Mouse (Mus musculus): ENCODE results near the gene Robo1. TPM values are rescaled to one million over a fixed set of nuclear protein-coding genes. Genes with fewer than 3 reads are reported as not detected.

The Robo1 gene
- polyA plus RNA-seq, 1 experiment from 2014 or later = 49.9 TPM

DNA sequence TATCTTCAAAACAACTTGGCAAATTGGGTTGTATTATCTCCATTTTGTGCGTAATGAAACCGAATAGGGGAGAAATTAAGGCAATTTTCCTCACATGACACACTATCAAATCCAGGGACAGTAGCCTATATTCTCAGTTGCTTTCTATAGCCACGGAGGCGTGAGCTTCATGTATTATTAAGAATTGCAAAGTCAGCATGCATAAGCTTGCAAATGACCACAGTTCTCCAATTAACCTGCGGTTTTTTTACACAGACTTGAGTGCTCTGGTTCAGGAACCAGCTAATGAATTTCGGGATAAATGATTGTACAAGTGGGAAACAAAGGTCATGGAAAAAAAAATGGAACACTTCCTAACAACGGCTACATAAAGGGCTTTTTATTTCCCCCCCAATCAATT lies 268.9 kb downstream of the Robo1 start:
- no peak for DNase-seq (ENCODE audit: low spot score)
- Histone ChIP-seq H3K4me1 (replicated peaks) (peaks cover 14% of the 10 kb centered on the region; the same call in 1 of the 2 replicates), H3K4me3 (no peak overlapping the region), H3K9me3 (no peaks in the 10 kb centered on the region), H3K27me3 (ENCODE audit: insufficient read depth, poor library complexity, severe bottlenecking) (no peaks in the 10 kb centered on the region), H3K36me3 (no peaks in the 10 kb centered on the region), H3K27ac (no peak overlapping the region)
- 77% methylated on average over 7 of the region's 7 CpGs for WGBS

DNA sequence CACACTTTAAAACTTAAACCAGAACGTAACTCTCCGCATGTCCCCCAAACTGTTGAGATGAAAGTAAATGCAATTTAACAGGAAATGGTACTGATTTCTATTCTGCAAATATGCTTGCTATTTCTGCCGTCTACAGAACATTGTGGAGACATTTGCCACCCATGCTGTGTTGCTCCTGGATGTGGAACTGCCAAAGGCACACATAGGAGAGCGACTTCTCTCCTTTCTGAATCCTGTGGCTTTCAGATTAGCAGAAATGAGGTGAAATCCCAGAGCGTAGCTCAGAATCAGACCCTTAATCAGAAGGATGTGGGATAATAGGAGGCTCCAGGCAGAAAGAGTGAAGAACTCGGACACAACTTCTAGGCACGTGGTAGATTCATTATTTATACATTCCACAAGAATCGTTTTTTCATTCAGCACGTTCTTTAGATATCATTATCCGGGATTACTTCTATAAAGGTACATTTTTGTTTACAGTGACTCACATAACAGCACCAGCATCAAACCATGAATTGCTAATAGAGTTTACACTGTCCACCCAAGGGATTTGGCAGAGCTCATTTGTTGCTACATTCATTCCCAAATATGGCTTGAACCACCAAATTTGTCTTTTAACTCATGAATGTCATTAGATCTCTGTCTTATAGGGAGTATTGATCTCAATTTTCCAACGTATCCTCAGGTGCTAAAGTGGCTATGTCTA lies 276.5 kb downstream of the Robo1 start:
- Histone ChIP-seq H3K9me3 (no peaks in the 10 kb centered on the region), H3K27ac (no peak overlapping the region), H3K36me3 (no peaks in the 10 kb centered on the region), H3K4me1 (replicated peaks) (peaks cover 4% of the 10 kb centered on the region; the same call in 1 of the 2 replicates), H3K27me3 (ENCODE audit: insufficient read depth, poor library complexity, severe bottlenecking) (no peaks in the 10 kb centered on the region), H3K4me3 (no peak overlapping the region)
- no peak for DNase-seq (ENCODE audit: low spot score)
- WGBS = 88% methylated on average over 11 of the region's 11 CpGs

DNA sequence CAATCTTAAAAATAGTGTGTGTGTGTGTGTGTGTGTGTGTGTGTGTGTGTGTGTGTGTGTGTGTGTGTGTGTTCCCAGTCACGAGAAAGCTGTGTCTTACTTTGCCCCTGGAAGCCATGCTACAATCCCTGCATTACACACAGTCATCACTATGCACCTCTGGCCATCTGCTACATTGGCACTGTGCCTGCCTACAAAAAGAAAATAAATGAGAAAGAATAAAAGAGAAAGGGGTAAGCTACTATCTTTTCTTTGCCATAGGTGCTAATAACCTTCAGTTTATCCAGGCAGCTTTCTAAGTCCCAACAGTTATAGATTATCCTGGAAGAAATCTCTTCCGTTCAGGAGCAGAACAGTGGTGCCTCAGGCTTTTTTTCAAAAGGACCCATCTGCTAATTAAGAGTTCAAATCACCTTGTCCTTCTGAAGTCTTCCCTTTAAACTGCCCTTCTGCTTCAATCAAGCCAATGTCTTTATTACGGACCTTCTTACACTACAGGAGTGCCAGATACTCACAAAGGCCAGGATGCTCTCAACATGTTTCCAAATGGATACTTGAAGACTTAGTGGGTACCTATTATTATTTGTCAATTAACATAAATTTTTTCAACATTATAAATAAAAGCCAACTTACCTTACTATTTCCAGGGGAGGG lies 277.2 kb downstream of the Robo1 start:
- Histone ChIP-seq H3K9me3 (no peaks in the 10 kb centered on the region), H3K4me3 (no peak overlapping the region), H3K4me1 (replicated peaks) (no peaks in the 10 kb centered on the region), H3K36me3 (no peaks in the 10 kb centered on the region), H3K27me3 (ENCODE audit: insufficient read depth, poor library complexity, severe bottlenecking) (no peaks in the 10 kb centered on the region), H3K27ac (no peak overlapping the region)
- WGBS = 72% methylated on average over 3 of the region's 3 CpGs
- no peak for DNase-seq (ENCODE audit: low spot score)

DNA sequence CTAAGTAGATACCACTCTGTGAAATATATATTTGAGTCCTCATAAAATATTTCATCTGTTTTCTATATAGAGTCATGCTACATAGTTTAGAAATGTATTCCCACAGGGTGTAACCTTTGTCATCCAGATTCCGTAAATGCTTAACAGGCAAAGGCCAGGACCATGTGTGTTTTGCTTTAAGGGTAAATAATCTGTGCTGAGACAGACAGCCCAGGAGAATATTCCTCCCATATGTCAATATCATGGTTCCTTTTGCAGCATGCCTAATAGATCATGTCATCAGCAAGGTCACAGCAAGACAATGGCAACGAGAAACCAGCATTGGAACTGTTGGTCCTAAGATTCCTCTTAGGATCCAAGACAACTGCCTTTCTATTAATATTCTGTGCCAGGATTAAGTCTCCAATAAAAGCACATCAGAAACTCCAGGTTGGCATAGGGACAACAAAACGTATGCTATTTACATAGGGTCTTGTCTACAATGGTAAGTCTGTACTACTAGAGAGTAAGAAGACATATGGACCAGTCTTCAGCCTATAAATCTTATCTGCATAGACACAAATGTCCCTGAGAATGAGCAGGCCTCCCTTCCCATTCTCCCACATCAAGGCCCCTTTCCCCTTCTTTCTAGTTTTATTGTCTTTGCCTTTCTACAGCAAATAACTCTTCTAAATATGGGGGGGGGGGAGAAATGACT lies 279.4 kb downstream of the Robo1 start:
- Histone ChIP-seq H3K4me1 (replicated peaks) (no peaks in the 10 kb centered on the region), H3K4me3 (no peak overlapping the region), H3K27ac (no peak overlapping the region), H3K9me3 (no peaks in the 10 kb centered on the region), H3K36me3 (no peaks in the 10 kb centered on the region), H3K27me3 (ENCODE audit: insufficient read depth, poor library complexity, severe bottlenecking) (no peaks in the 10 kb centered on the region)
- DNase-seq (ENCODE audit: low spot score) = no peak
- 67% methylated on average over 3 of the region's 3 CpGs for WGBS

DNA sequence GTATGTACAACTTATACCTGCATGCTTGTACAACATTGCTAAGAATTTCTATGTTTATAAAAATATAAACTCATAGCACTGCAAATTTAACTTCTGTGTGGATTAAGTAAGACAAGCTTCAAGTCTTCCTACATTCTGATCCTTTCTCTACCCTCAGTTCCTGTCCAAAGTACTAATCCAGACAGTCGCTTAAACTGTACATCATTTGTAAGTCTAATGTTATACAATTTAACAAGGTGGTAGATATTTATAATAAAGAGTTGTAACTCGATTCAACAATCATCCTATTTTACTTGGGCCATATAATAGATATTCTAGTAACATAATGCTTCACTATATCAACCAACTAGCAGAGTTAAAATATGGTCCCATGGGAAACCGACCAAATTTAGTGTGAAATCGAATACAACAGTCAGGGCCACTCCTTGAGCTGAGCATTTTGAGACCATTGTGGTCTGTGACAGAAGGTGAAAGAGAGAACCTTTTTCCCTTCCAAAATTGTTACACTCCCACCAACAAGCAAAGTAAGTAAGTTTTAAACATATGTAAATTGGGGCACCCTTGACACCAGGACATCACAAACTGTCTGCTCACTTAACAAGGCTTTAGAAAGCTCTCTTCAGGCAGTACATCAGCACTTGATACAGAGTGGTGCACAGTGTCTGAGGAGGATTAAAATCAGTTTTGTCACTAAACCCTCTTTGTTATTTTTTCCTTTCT lies 295.5 kb downstream of the Robo1 start:
- Histone ChIP-seq H3K4me3 (no peak overlapping the region), H3K36me3 (no peaks in the 10 kb centered on the region), H3K4me1 (replicated peaks) (peaks cover 7% of the 10 kb centered on the region; the same call in 1 of the 2 replicates), H3K9me3 (no peaks in the 10 kb centered on the region), H3K27me3 (ENCODE audit: insufficient read depth, poor library complexity, severe bottlenecking) (no peaks in the 10 kb centered on the region), H3K27ac (no peak overlapping the region)
- DNase-seq (ENCODE audit: low spot score) = no peak
- 56% methylated on average over 4 of the region's 4 CpGs for WGBS

DNA sequence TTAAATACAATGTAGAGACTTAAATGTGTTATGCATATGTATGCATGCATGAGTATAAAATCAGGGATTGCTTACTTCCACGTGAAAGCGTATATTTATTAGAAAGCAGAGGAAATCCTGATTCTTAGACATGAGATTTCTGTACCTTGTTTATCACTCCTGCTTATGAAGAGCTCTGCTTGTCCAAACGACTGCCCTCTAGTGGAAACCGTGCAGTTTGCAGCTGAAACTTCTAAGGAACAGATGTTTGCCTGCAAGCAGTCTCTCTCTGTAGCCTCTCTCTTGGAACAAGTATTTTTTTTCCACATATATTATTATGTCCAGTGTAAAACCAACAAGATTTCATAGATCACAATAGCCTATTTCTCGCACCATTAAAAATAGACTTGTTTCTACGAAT lies 297.0 kb downstream of the Robo1 start:
- WGBS = 21% methylated on average over 6 of the region's 6 CpGs
- peak; percentile 82 for DNase-seq (ENCODE audit: low spot score)

DNA sequence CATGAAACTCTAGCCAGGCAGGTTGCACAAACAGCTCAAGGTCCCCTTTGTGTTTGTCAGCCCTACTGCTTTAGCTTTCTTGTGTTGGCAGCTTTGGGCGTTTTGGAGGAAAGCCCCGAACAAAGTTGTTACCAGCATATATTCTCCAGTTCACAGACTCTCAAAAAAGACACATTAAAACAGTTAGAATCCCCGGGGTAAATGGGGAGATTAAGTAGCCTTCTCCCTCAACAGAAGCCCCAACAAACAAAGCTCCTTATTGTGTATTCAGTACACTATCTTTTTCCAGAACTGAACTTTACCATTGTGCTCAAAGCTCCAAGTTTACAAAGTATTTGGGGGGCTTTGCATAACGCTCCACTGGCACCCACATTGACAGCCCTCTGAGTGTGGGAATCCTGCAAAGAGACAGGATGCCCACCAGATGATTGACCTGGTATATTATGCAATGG lies 302.6 kb downstream of the Robo1 start:
- Histone ChIP-seq H3K4me3 (no peak overlapping the region), H3K27ac (peak overlapping the region; percentile 35; the same call in 1 of the 2 replicates), H3K27me3 (ENCODE audit: insufficient read depth, poor library complexity, severe bottlenecking) (no peaks in the 10 kb centered on the region), H3K9me3 (no peaks in the 10 kb centered on the region), H3K4me1 (replicated peaks) (peaks cover 7% of the 10 kb centered on the region; the same call in 1 of the 2 replicates), H3K36me3 (no peaks in the 10 kb centered on the region)
- WGBS = 41% methylated on average over 4 of the region's 4 CpGs
- peak; percentile 8 for DNase-seq (ENCODE audit: low spot score)

More for the DNA sequence above, 297.0 kb downstream of the Robo1 start:
- Histone ChIP-seq H3K27ac (no peak overlapping the region), H3K9me3 (no peaks in the 10 kb centered on the region), H3K36me3 (no peaks in the 10 kb centered on the region), H3K4me1 (replicated peaks) (peaks cover 7% of the 10 kb centered on the region; the same call in 1 of the 2 replicates), H3K27me3 (ENCODE audit: insufficient read depth, poor library complexity, severe bottlenecking) (no peaks in the 10 kb centered on the region), H3K4me3 (no peak overlapping the region)

DNA sequence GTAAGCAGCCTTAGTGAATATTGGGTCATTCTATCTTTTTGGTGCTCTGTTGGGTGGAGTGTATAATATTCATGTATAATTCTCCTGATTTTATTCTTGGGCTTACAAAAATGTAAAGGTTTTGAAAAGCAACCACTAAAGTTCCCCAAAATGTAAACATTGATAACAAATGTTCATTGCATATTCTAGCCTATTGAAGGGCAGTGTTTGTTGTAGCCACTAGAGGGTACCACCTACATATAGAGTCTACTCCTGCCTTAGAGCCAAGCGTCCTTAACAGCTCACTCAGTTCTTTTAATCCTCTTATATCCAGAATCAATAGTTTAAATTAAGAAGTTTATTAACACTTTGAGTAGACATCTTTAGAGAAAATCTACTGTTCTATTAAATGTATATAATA lies 306.8 kb downstream of the Robo1 start:
- no peaks in the 10 kb centered on the region for H3K27me3 ChIP-seq (ENCODE audit: insufficient read depth, poor library complexity, severe bottlenecking)
- H3K9me3 ChIP-seq = no peaks in the 10 kb centered on the region
- H3K36me3 ChIP-seq = no peaks in the 10 kb centered on the region
- no peak overlapping the region for H3K4me3 ChIP-seq
- H3K4me1 ChIP-seq (replicated peaks) = peaks cover 7% of the 10 kb centered on the region; the same call in 1 of the 2 replicates
- DNase-seq (ENCODE audit: low spot score) = no peak
- no peak overlapping the region for H3K27ac ChIP-seq
- WGBS = 7% methylated on average over 1 of the region's 1 CpGs

DNA sequence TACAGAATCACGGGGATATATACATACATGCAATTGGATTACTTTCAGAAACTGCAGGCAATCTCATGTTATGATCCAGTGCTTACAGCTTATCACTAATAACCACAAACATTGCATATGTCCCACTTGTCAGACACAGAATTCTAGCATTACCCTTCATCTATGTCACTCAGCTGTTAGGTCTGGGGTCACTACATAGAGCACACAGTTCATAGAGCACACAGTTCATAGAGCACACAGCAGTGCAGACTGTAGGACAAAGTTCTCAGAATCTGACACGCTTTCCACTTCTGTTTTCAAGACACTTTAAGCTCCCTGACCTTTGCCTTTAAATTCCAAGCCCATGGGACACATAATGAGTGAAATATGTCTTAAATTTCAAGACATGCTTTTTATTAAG lies 307.3 kb downstream of the Robo1 start:
- WGBS = 60% methylated on average over 2 of the region's 2 CpGs

DNA sequence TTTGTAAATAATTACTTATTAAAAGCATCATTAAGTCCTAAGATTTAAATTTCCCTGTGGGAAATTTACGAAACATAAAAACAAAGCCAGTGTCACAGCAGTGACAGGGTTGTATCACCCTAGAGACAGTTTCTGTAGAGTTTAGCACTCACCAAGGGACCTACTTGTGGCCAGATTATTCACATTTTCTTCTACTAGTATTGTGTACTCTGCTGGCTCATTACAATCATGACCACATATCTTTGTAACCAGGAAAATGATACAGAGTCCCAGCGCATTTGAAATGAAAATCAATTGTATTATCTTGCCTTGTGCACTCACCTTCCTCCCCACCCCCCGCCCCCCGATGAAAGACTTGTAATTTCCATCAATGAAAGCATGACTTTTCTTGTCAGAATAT lies 314.3 kb downstream of the Robo1 start:
- Histone ChIP-seq H3K27ac (no peak overlapping the region; the same call in 1 of the 2 replicates), H3K9me3 (no peaks in the 10 kb centered on the region), H3K36me3 (no peaks in the 10 kb centered on the region), H3K4me3 (no peak overlapping the region), H3K4me1 (replicated peaks) (peaks cover 4% of the 10 kb centered on the region; the same call in 1 of the 2 replicates), H3K27me3 (ENCODE audit: insufficient read depth, poor library complexity, severe bottlenecking) (no peaks in the 10 kb centered on the region)
- 88% methylated on average over 4 of the region's 4 CpGs for WGBS
- DNase-seq (ENCODE audit: low spot score) = no peak

More for the DNA sequence above, 307.3 kb downstream of the Robo1 start:
- no peaks in the 10 kb centered on the region for H3K9me3 ChIP-seq
- no peak overlapping the region for H3K27ac ChIP-seq
- peaks cover 7% of the 10 kb centered on the region; the same call in 1 of the 2 replicates for H3K4me1 ChIP-seq (replicated peaks)
- no peak for DNase-seq (ENCODE audit: low spot score)
- no peak overlapping the region for H3K4me3 ChIP-seq
- H3K27me3 ChIP-seq (ENCODE audit: insufficient read depth, poor library complexity, severe bottlenecking) = no peaks in the 10 kb centered on the region
- no peaks in the 10 kb centered on the region for H3K36me3 ChIP-seq

DNA sequence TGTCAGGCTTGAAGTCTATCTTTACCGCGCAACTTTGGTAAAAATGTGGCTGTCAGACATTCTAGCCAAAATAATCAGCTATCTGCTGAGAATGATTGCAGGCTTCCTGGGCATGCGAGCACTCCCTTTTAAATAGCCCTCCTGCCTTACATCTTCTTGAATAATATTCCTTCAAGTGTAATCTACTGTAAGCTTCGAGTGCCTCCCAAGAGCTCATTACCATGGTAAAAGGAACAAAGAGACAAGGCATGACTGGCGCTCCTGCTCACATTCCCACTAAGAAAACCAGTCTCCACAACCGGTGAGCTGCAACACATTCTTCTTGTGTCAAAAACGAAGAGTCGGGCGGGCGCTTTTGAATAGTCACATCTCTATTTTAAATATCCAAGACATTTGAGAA lies 314.8 kb downstream of the Robo1 start:
- no peak overlapping the region for H3K4me3 ChIP-seq
- no peaks in the 10 kb centered on the region for H3K9me3 ChIP-seq
- H3K27ac ChIP-seq = peak overlapping the region; percentile 8; the same call in 1 of the 2 replicates
- H3K27me3 ChIP-seq (ENCODE audit: insufficient read depth, poor library complexity, severe bottlenecking) = no peaks in the 10 kb centered on the region
- 76% methylated on average over 10 of the region's 10 CpGs for whole genome bisulfite sequencing
- no peak for DNase-seq (ENCODE audit: low spot score)
- no peaks in the 10 kb centered on the region for H3K36me3 ChIP-seq
- H3K4me1 ChIP-seq (replicated peaks) = peaks cover 4% of the 10 kb centered on the region; the same call in 1 of the 2 replicates

DNA sequence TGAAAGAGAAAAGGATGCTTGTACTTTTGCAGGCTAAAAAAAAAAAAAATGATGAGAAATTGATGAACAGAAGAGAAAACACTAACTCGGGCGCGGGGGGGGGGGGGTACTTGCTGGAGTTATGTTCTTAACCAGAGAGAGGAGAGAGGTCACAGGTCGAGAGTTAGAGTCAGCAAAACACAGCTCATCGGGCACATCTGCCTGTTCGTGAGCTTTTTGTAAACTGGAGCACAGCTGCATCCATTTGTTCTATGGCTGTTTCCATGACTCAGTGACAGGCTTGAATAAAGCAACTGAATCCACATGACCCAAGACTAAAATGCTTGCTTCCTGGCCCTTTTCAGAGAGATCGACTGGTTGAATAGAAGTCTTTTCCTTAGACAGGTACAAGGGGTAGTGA lies 325.7 kb downstream of the Robo1 start:
- H3K36me3 ChIP-seq = no peaks in the 10 kb centered on the region
- H3K27ac ChIP-seq = no peak overlapping the region
- H3K4me1 ChIP-seq (replicated peaks) = no peaks in the 10 kb centered on the region; the same call in 1 of the 2 replicates
- DNase-seq (ENCODE audit: low spot score) = no peak
- H3K4me3 ChIP-seq = no peak overlapping the region
- 50% methylated on average over 7 of the region's 7 CpGs for WGBS
- no peaks in the 10 kb centered on the region for H3K9me3 ChIP-seq
- H3K27me3 ChIP-seq (ENCODE audit: insufficient read depth, poor library complexity, severe bottlenecking) = no peaks in the 10 kb centered on the region

Data from hindbrain, embryonic 10.5 days (tissue).